Mouse (Mus musculus) forebrain, embryonic 10.5 days (tissue): ENCODE data around the gene Cpne4. TPM values are rescaled to one million over a fixed set of nuclear protein-coding genes. Genes with fewer than 3 reads are reported as not detected.

ENCODE experiments used
- DNase-seq: peaks from one replicate; pipeline ENCODE4 v3.0.0-alpha.2; 2017; ENCODE audit warnings: low spot score; ENCODE audit errors: extremely low spot score
- H3K27ac ChIP-seq: fragments of 300-500 bp; sonication (generic); 2 replicates; pipeline ENCODE4 v1.5.1; 2016; ENCODE audit warnings: mild to moderate bottlenecking
- H3K27me3 ChIP-seq: fragments of 300-500 bp; sonication (generic); 2 replicates; pipeline ENCODE4 v1.6.1; 2016; ENCODE audit warnings: mild to moderate bottlenecking; ENCODE audit not compliant: poor library complexity, severe bottlenecking
- H3K36me3 ChIP-seq: fragments of 300-500 bp; sonication (generic); replicated peaks from 2 replicates; pipeline ENCODE4 v1.6.1; 2016; ENCODE audit warnings: mild to moderate bottlenecking, moderate library complexity
- H3K4me1 ChIP-seq: fragments of 300-500 bp; sonication (generic); 2 replicates; pipeline ENCODE4 v1.6.1; 2016
- H3K4me3 ChIP-seq: fragments of 300-500 bp; sonication (generic); 2 replicates; pipeline ENCODE4 v1.5.1; 2016; ENCODE audit warnings: mild to moderate bottlenecking, moderate library complexity
- H3K9me3 ChIP-seq: fragments of 300-500 bp; sonication (generic); 2 replicates; pipeline ENCODE4 v1.6.1; 2016; ENCODE audit warnings: mild to moderate bottlenecking, moderate library complexity
- WGBS: fragments of 180-500 bp; shearing (Covaris S2); methylation state at CpG from one replicate; pipeline ENCODE4 v1.1.7; 2016; 5-methylcytosine and 5-hydroxymethylcytosine counted together
- polyA plus RNA-seq: library from polyadenylated mRNA; unstranded; fragments of >200 nt; fragmentation: Nextera tagmentation; extraction: Ambion mirVana; gene quantifications from 2 replicates; pipeline ENCODE4 v1.2.1, GENCODE M21; 2016

Gene Cpne4
- polyA plus RNA-seq, 1 experiment from 2014 or later: 0.35 TPM

- no peak for DNase-seq
- 87% methylated on average over 7 of the region's 7 CpGs for WGBS
- Histone ChIP-seq H3K9me3 (no peaks in the 10 kb centered on the region), H3K4me1 (no peaks in the 10 kb centered on the region), H3K27ac (no peak overlapping the region), H3K27me3 (no peaks in the 10 kb centered on the region), H3K36me3 (no peaks in the 10 kb centered on the region), H3K4me3 (no peak overlapping the region)
These were observed 486.6 kb downstream of the Cpne4 start for GRCm38 (mm10) chr9:105033641-105034040.

GRCm38 (mm10) chr9:105037847-105038246, 490.8 kb downstream of the Cpne4 start:
- Histone ChIP-seq H3K4me1 (no peaks in the 10 kb centered on the region), H3K9me3 (no peaks in the 10 kb centered on the region)
- 80% methylated on average over 3 of the region's 3 CpGs for WGBS

GRCm38 (mm10) chr9:105046014-105046413, 498.9 kb downstream of the Cpne4 start:
- Histone ChIP-seq H3K9me3 (no peaks in the 10 kb centered on the region), H3K4me3 (no peak overlapping the region), H3K36me3 (no peaks in the 10 kb centered on the region), H3K4me1 (0 out of 2 replicates have a peak, but pooled peaks cover 5% of the 10 kb centered on the region), H3K27ac (no peak overlapping the region), H3K27me3 (no peaks in the 10 kb centered on the region)
- no peak for DNase-seq
- 84% methylated on average over 7 of the region's 7 CpGs for WGBS

More at GRCm38 (mm10) chr9:105037847-105038246, 490.8 kb downstream of the Cpne4 start:
- Histone ChIP-seq H3K4me3 (no peak overlapping the region), H3K36me3 (no peaks in the 10 kb centered on the region), H3K27me3 (no peaks in the 10 kb centered on the region), H3K27ac (no peak overlapping the region)
- DNase-seq: no peak

- 67% methylated on average over 10 of the region's 10 CpGs for WGBS
- no peaks in the 10 kb centered on the region for H3K27me3 ChIP-seq
- no peaks in the 10 kb centered on the region for H3K9me3 ChIP-seq
- no peak for DNase-seq
- 0 out of 2 replicates have a peak, but pooled peaks cover 5% of the 10 kb centered on the region for H3K4me1 ChIP-seq
- H3K27ac ChIP-seq: no peak overlapping the region
- H3K4me3 ChIP-seq: no peak overlapping the region
- H3K36me3 ChIP-seq: no peaks in the 10 kb centered on the region
These were observed 501.3 kb downstream of the Cpne4 start for GRCm38 (mm10) chr9:105048351-105048750.

- Histone ChIP-seq H3K27me3 (no peaks in the 10 kb centered on the region), H3K4me3 (no peak overlapping the region), H3K9me3 (no peaks in the 10 kb centered on the region), H3K36me3 (peaks cover 2% of the 10 kb centered on the region; the same call in 1 of the 2 replicates), H3K4me1 (peaks cover 11% of the 10 kb centered on the region), H3K27ac (no peak overlapping the region)
- 60% methylated on average over 2 of the region's 2 CpGs for WGBS
- DNase-seq: no peak
These were observed 502.6 kb downstream of the Cpne4 start for GRCm38 (mm10) chr9:105049636-105050035.

- H3K4me3 ChIP-seq: no peak overlapping the region
- H3K27me3 ChIP-seq: no peaks in the 10 kb centered on the region
- H3K27ac ChIP-seq: no peak overlapping the region
- peaks cover 7% of the 10 kb centered on the region for H3K36me3 ChIP-seq
- H3K9me3 ChIP-seq: no peaks in the 10 kb centered on the region
- H3K4me1 ChIP-seq: peaks cover 11% of the 10 kb centered on the region
- 69% methylated on average over 2 of the region's 2 CpGs for WGBS
- no peak for DNase-seq
These were observed 503.2 kb downstream of the Cpne4 start for GRCm38 (mm10) chr9:105050257-105050656.

GRCm38 (mm10) chr9:105053147-105053557, 506.1 kb downstream of the Cpne4 start, which contains the start of gene Mrpl3:
Gene Mrpl3 (plus strand): TSS chr9:105053239.
- peak within 1 kb of the TSS; percentile 90 for H3K27ac ChIP-seq
- H3K27me3 ChIP-seq: no peaks in the 10 kb centered on the region
- H3K36me3 ChIP-seq: peaks cover 35% of the 10 kb centered on the region
- peak within 1 kb of the TSS; percentile 76 for H3K4me3 ChIP-seq
- H3K4me1 ChIP-seq: peaks cover 10% of the 10 kb centered on the region
- no peaks in the 10 kb centered on the region for H3K9me3 ChIP-seq
- DNase-seq: peak; percentile 88
- under 1% methylated on average over 31 of the region's 31 CpGs for WGBS

GRCm38 (mm10) chr9:105053812-105054211, 506.7 kb downstream of the Cpne4 start:
- H3K4me3 ChIP-seq: peak overlapping the region; percentile 76
- WGBS: 60% methylated on average over 4 of the region's 4 CpGs
- no peak for DNase-seq
- H3K36me3 ChIP-seq: peaks cover 42% of the 10 kb centered on the region
- no peaks in the 10 kb centered on the region for H3K27me3 ChIP-seq
- peak overlapping the region; percentile 90 for H3K27ac ChIP-seq
- H3K4me1 ChIP-seq: peaks cover 6% of the 10 kb centered on the region
- H3K9me3 ChIP-seq: no peaks in the 10 kb centered on the region

- Histone ChIP-seq H3K9me3 (no peaks in the 10 kb centered on the region), H3K27ac (no peak overlapping the region), H3K36me3 (peaks cover 91% of the 10 kb centered on the region), H3K4me1 (no peaks in the 10 kb centered on the region), H3K27me3 (no peaks in the 10 kb centered on the region), H3K4me3 (no peak overlapping the region)
- no peak for DNase-seq
- WGBS: 92% methylated on average over 10 of the region's 10 CpGs
These were observed 522.0 kb downstream of the Cpne4 start for GRCm38 (mm10) chr9:105069106-105069505.

- no peaks in the 10 kb centered on the region for H3K4me1 ChIP-seq
- no peak for DNase-seq
- H3K27me3 ChIP-seq: no peaks in the 10 kb centered on the region
- no peak overlapping the region for H3K27ac ChIP-seq
- H3K9me3 ChIP-seq: no peaks in the 10 kb centered on the region
- 66% methylated on average over 4 of the region's 4 CpGs for WGBS
- H3K4me3 ChIP-seq: no peak overlapping the region
- H3K36me3 ChIP-seq: peaks cover 92% of the 10 kb centered on the region
These were observed 526.1 kb downstream of the Cpne4 start for GRCm38 (mm10) chr9:105072991-105073748.

- DNase-seq: no peak
- 92% methylated on average over 8 of the region's 8 CpGs for WGBS
- Histone ChIP-seq H3K4me3 (no peak overlapping the region), H3K27ac (no peak overlapping the region), H3K9me3 (no peaks in the 10 kb centered on the region), H3K27me3 (no peaks in the 10 kb centered on the region), H3K36me3 (peaks cover 89% of the 10 kb centered on the region), H3K4me1 (no peaks in the 10 kb centered on the region)
These were observed 527.8 kb downstream of the Cpne4 start for GRCm38 (mm10) chr9:105074851-105075250.

- Histone ChIP-seq H3K27ac (no peak overlapping the region), H3K4me1 (no peaks in the 10 kb centered on the region), H3K27me3 (no peaks in the 10 kb centered on the region), H3K4me3 (no peak overlapping the region), H3K9me3 (no peaks in the 10 kb centered on the region), H3K36me3 (peaks cover 71% of the 10 kb centered on the region)
- DNase-seq: no peak
- WGBS: 94% methylated on average over 13 of the region's 13 CpGs
These were observed 529.8 kb downstream of the Cpne4 start for GRCm38 (mm10) chr9:105076756-105077424.

- no peak for DNase-seq
- no peaks in the 10 kb centered on the region for H3K4me1 ChIP-seq
- 93% methylated on average over 4 of the region's 4 CpGs for WGBS
- no peaks in the 10 kb centered on the region for H3K9me3 ChIP-seq
- peaks cover 55% of the 10 kb centered on the region for H3K36me3 ChIP-seq
- H3K27me3 ChIP-seq: no peaks in the 10 kb centered on the region
- no peak overlapping the region for H3K27ac ChIP-seq
- H3K4me3 ChIP-seq: no peak overlapping the region
These were observed 531.4 kb downstream of the Cpne4 start for GRCm38 (mm10) chr9:105078460-105078859.
